Mouse (Mus musculus): ENCODE results near the gene Sars.
A peak's percentile ranks its signal among the peaks of the same experiment; 100 is the strongest.

- TF ChIP-seq POLR2A (IDR thresholded peaks at IDR 0.05; ENCODE audit: low read depth, low read length): no peak
- TF ChIP-seq CTCF (conservative IDR thresholded peaks at IDR 0.05 in 1 of 2, IDR thresholded peaks at IDR 0.05 in 1 of 2; ENCODE audit: low read depth in 2 of 2, low read length in 2 of 2): peak; percentile 41 to 96; a peak in 3 of 4 replicates
- no peak for TF ChIP-seq CHD2 (IDR thresholded peaks at IDR 0.05; ENCODE audit: low read length)
Observed at GRCm38 (mm10) chr3:108401692-108402527, 43.1 kb downstream of the Sars start.

All from CH12.LX (cell line).